Mouse (Mus musculus): ENCODE measurements around the gene S1pr5. TPM values are rescaled to one million over a fixed set of nuclear protein-coding genes. Genes with fewer than 3 reads are reported as not detected.

The S1pr5 gene
- polyA plus RNA-seq, 2 experiments: 1.6 to 2.5 TPM

GRCm38 (mm10) chr9:21194787-21195493 is 53.3 kb downstream of the S1pr5 start:
- no peaks in the 10 kb centered on the region for H3K36me3 ChIP-seq (ENCODE audit: control insufficient read depth, insufficient read depth, low read length)
- no peak for TF ChIP-seq POLR2A (IDR thresholded peaks at IDR 0.05; ENCODE audit: borderline replicate concordance, extremely low read depth, insufficient read depth, insufficient read length)
- H3K4me1 ChIP-seq (ENCODE audit: control insufficient read depth, insufficient read depth, low read length): peaks cover 6% of the 10 kb centered on the region; the same call in 1 of the 2 replicates
- H3K9ac ChIP-seq (ENCODE audit: low read depth, low read length, severe bottlenecking): no peak overlapping the region
- H3K4me3 ChIP-seq (replicated peaks; ENCODE audit: low read length): no peak overlapping the region
- DNase-seq (ENCODE audit: low spot score) (no peak), ATAC-seq (ENCODE audit: low FRiP score, low read depth) (no peak)
- H3K27me3 ChIP-seq (ENCODE audit: control insufficient read depth, insufficient read depth, low read length): no peaks in the 10 kb centered on the region
- H3K4me2 ChIP-seq (replicated peaks; ENCODE audit: low read depth, low read length, severe bottlenecking): no peak overlapping the region
- H3K9me3 ChIP-seq (ENCODE audit: control insufficient read depth, low read length): no peaks in the 10 kb centered on the region
- no peak overlapping the region for H3K27ac ChIP-seq (replicated peaks; ENCODE audit: low read depth, low read length)
- 89% methylated on average over 4 of the region's 4 CpGs for WGBS

- no peak overlapping the region for H3K27ac ChIP-seq (replicated peaks; ENCODE audit: low read depth, low read length)
- H3K4me1 ChIP-seq (ENCODE audit: control insufficient read depth, insufficient read depth, low read length): peaks cover 6% of the 10 kb centered on the region; the same call in 1 of the 2 replicates
- no peak overlapping the region for H3K9ac ChIP-seq (ENCODE audit: low read depth, low read length, severe bottlenecking)
- H3K9me3 ChIP-seq (ENCODE audit: control insufficient read depth, low read length): no peaks in the 10 kb centered on the region
- no peaks in the 10 kb centered on the region for H3K27me3 ChIP-seq (ENCODE audit: control insufficient read depth, insufficient read depth, low read length)
- DNase-seq (ENCODE audit: low spot score) (no peak), ATAC-seq (ENCODE audit: low FRiP score, low read depth) (no peak)
- no peaks in the 10 kb centered on the region for H3K36me3 ChIP-seq (ENCODE audit: control insufficient read depth, insufficient read depth, low read length)
- no peak for TF ChIP-seq POLR2A (IDR thresholded peaks at IDR 0.05; ENCODE audit: borderline replicate concordance, extremely low read depth, insufficient read depth, insufficient read length)
- 72% methylated on average over 3 of the region's 3 CpGs for WGBS
- H3K4me2 ChIP-seq (replicated peaks; ENCODE audit: low read depth, low read length, severe bottlenecking): no peak overlapping the region
- H3K4me3 ChIP-seq (replicated peaks; ENCODE audit: low read length): no peak overlapping the region
Measured at GRCm38 (mm10) chr9:21193786-21194185, 54.5 kb downstream of the S1pr5 start.

Other genes starting within 250 kb of the S1pr5 start
- gene Mrpl4, start 245.7 kb downstream of the S1pr5 start, polyA plus RNA-seq (2012; rRNA removed): 89.0 and 114 TPM in 2 replicates
- 115 and 118 TPM in 2 replicates for gene Mrpl4, start 245.7 kb downstream of the S1pr5 start, polyA plus RNA-seq (2014; fragmentation: Nextera tagmentation; extraction: Ambion mirVana)
- gene Icam1, start 232.5 kb downstream of the S1pr5 start, polyA plus RNA-seq (2012; rRNA removed): 15.5 and 16.6 TPM in 2 replicates
- gene Icam1, start 232.5 kb downstream of the S1pr5 start, polyA plus RNA-seq (2014; fragmentation: Nextera tagmentation; extraction: Ambion mirVana): 18.3 and 21.2 TPM in 2 replicates
- gene Icam4, start 219.1 kb downstream of the S1pr5 start, polyA plus RNA-seq (2012; rRNA removed): 0.26 and 0.47 TPM in 2 replicates
- 0.99 and 1.3 TPM in 2 replicates for gene Icam4, start 219.1 kb downstream of the S1pr5 start, polyA plus RNA-seq (2014; fragmentation: Nextera tagmentation; extraction: Ambion mirVana)
- gene Icam5, start 216.4 kb downstream of the S1pr5 start, polyA plus RNA-seq (2012; rRNA removed): 0.23 and 0.34 TPM in 2 replicates
- 0.08 and 0.11 TPM in 2 replicates for gene Icam5, start 216.4 kb downstream of the S1pr5 start, polyA plus RNA-seq (2014; fragmentation: Nextera tagmentation; extraction: Ambion mirVana)
- gene Zglp1, start 181.3 kb downstream of the S1pr5 start, polyA plus RNA-seq (2012; rRNA removed): 1.4 TPM in 1 of 2 replicates, not detected in the other
- 0.23 TPM in 1 of 2 replicates, not detected in the other for gene Zglp1, start 181.3 kb downstream of the S1pr5 start, polyA plus RNA-seq (2014; fragmentation: Nextera tagmentation; extraction: Ambion mirVana)
- 1.8 and 1.9 TPM in 2 replicates for gene Gm49373, start 175.3 kb downstream of the S1pr5 start, polyA plus RNA-seq (2012; rRNA removed)
- gene Gm49373, start 175.3 kb downstream of the S1pr5 start, polyA plus RNA-seq (2014; fragmentation: Nextera tagmentation; extraction: Ambion mirVana): 0.72 and 1.0 TPM in 2 replicates
- gene Fdx1l, start 174.8 kb downstream of the S1pr5 start, polyA plus RNA-seq (2012; rRNA removed): 68.9 and 80.0 TPM in 2 replicates
- 65.1 and 67.4 TPM in 2 replicates for gene Fdx1l, start 174.8 kb downstream of the S1pr5 start, polyA plus RNA-seq (2014; fragmentation: Nextera tagmentation; extraction: Ambion mirVana)
- gene Gm38431, start 156.4 kb downstream of the S1pr5 start, polyA plus RNA-seq (2012; rRNA removed): 5.3 and 5.9 TPM in 2 replicates
- 1.6 and 2.6 TPM in 2 replicates for gene Gm38431, start 156.4 kb downstream of the S1pr5 start, polyA plus RNA-seq (2014; fragmentation: Nextera tagmentation; extraction: Ambion mirVana)
- 94.0 and 125 TPM in 2 replicates for gene Raver1, start 156.4 kb downstream of the S1pr5 start, polyA plus RNA-seq (2012; rRNA removed)
- gene Raver1, start 156.4 kb downstream of the S1pr5 start, polyA plus RNA-seq (2014; fragmentation: Nextera tagmentation; extraction: Ambion mirVana): 74.7 and 76.3 TPM in 2 replicates
- gene Tyk2, start 117.2 kb downstream of the S1pr5 start, polyA plus RNA-seq (2012; rRNA removed): 20.9 and 25.8 TPM in 2 replicates
- 10.6 and 11.4 TPM in 2 replicates for gene Tyk2, start 117.2 kb downstream of the S1pr5 start, polyA plus RNA-seq (2014; fragmentation: Nextera tagmentation; extraction: Ambion mirVana)
- 145 and 257 TPM in 2 replicates for gene Cdc37, start 98.5 kb downstream of the S1pr5 start, polyA plus RNA-seq (2012; rRNA removed)
- 292 and 299 TPM in 2 replicates for gene Cdc37, start 98.5 kb downstream of the S1pr5 start, polyA plus RNA-seq (2014; fragmentation: Nextera tagmentation; extraction: Ambion mirVana)
- gene Pde4a, start 82.7 kb downstream of the S1pr5 start, polyA plus RNA-seq (2012; rRNA removed): 5.7 and 7.1 TPM in 2 replicates
- gene Pde4a, start 82.7 kb downstream of the S1pr5 start, polyA plus RNA-seq (2014; fragmentation: Nextera tagmentation; extraction: Ambion mirVana): 4.4 and 5.7 TPM in 2 replicates
- 52.8 and 73.8 TPM in 2 replicates for gene Keap1, start 9.1 kb downstream of the S1pr5 start, polyA plus RNA-seq (2012; rRNA removed)
- gene Keap1, start 9.1 kb downstream of the S1pr5 start, polyA plus RNA-seq (2014; fragmentation: Nextera tagmentation; extraction: Ambion mirVana): 50.4 and 52.3 TPM in 2 replicates
- gene Atg4d, start 16.9 kb upstream of the S1pr5 start, polyA plus RNA-seq (2012; rRNA removed): 26.9 and 29.0 TPM in 2 replicates
- gene Atg4d, start 16.9 kb upstream of the S1pr5 start, polyA plus RNA-seq (2014; fragmentation: Nextera tagmentation; extraction: Ambion mirVana): 31.6 and 35.8 TPM in 2 replicates
- gene Kri1, start 39.5 kb upstream of the S1pr5 start, polyA plus RNA-seq (2012; rRNA removed): 30.0 and 43.2 TPM in 2 replicates
- gene Kri1, start 39.5 kb upstream of the S1pr5 start, polyA plus RNA-seq (2014; fragmentation: Nextera tagmentation; extraction: Ambion mirVana): 13.7 and 14.5 TPM in 2 replicates
- 43.2 and 48.1 TPM in 2 replicates for gene Cdkn2d, start 43.0 kb upstream of the S1pr5 start, polyA plus RNA-seq (2012; rRNA removed)
- 51.1 and 56.0 TPM in 2 replicates for gene Cdkn2d, start 43.0 kb upstream of the S1pr5 start, polyA plus RNA-seq (2014; fragmentation: Nextera tagmentation; extraction: Ambion mirVana)
- 12.8 and 16.3 TPM in 2 replicates for gene Ap1m2, start 63.9 kb upstream of the S1pr5 start, polyA plus RNA-seq (2012; rRNA removed)
- gene Ap1m2, start 63.9 kb upstream of the S1pr5 start, polyA plus RNA-seq (2014; fragmentation: Nextera tagmentation; extraction: Ambion mirVana): 23.0 and 29.3 TPM in 2 replicates
- 127 and 159 TPM in 2 replicates for gene Slc44a2, start 72.3 kb upstream of the S1pr5 start, polyA plus RNA-seq (2012; rRNA removed)
- 121 and 129 TPM in 2 replicates for gene Slc44a2, start 72.3 kb upstream of the S1pr5 start, polyA plus RNA-seq (2014; fragmentation: Nextera tagmentation; extraction: Ambion mirVana)
- gene Ilf3, start 119.4 kb upstream of the S1pr5 start, polyA plus RNA-seq (2012; rRNA removed): 180 and 195 TPM in 2 replicates
- 174 and 201 TPM in 2 replicates for gene Ilf3, start 119.4 kb upstream of the S1pr5 start, polyA plus RNA-seq (2014; fragmentation: Nextera tagmentation; extraction: Ambion mirVana)
- 77.9 and 80.8 TPM in 2 replicates for gene Qtrt1, start 163.4 kb upstream of the S1pr5 start, polyA plus RNA-seq (2012; rRNA removed)
- 45.3 and 50.9 TPM in 2 replicates for gene Qtrt1, start 163.4 kb upstream of the S1pr5 start, polyA plus RNA-seq (2014; fragmentation: Nextera tagmentation; extraction: Ambion mirVana)
- gene Dnm2, start 176.5 kb upstream of the S1pr5 start, polyA plus RNA-seq (2012; rRNA removed): 62.6 and 74.5 TPM in 2 replicates
- 68.3 and 72.6 TPM in 2 replicates for gene Dnm2, start 176.5 kb upstream of the S1pr5 start, polyA plus RNA-seq (2014; fragmentation: Nextera tagmentation; extraction: Ambion mirVana)

All from limb, embryonic 14.5 days (tissue).